Mouse (Mus musculus): Measurements from ENCODE around the gene Psors1c2.
A peak's percentile ranks its signal among the peaks of the same experiment; 100 is the strongest.

GRCm38 (mm10) chr17:35544680-35545079, 11.7 kb downstream of the Psors1c2 start:
- peak; percentile 93 for TF ChIP-seq CTCF (IDR thresholded peaks at IDR 0.05)
- TF ChIP-seq POLR2A (IDR thresholded peaks at IDR 0.05; ENCODE audit: insufficient read depth, low read depth, low read length) = no peak
- TF ChIP-seq EP300 (IDR thresholded peaks at IDR 0.05; ENCODE audit: insufficient read depth, low read depth, low read length) = no peak

Measured in heart, adult 2 months (tissue).